Comparison of ENCODE assay signal across 9 mouse cellular contexts in the genomic region with DNA sequence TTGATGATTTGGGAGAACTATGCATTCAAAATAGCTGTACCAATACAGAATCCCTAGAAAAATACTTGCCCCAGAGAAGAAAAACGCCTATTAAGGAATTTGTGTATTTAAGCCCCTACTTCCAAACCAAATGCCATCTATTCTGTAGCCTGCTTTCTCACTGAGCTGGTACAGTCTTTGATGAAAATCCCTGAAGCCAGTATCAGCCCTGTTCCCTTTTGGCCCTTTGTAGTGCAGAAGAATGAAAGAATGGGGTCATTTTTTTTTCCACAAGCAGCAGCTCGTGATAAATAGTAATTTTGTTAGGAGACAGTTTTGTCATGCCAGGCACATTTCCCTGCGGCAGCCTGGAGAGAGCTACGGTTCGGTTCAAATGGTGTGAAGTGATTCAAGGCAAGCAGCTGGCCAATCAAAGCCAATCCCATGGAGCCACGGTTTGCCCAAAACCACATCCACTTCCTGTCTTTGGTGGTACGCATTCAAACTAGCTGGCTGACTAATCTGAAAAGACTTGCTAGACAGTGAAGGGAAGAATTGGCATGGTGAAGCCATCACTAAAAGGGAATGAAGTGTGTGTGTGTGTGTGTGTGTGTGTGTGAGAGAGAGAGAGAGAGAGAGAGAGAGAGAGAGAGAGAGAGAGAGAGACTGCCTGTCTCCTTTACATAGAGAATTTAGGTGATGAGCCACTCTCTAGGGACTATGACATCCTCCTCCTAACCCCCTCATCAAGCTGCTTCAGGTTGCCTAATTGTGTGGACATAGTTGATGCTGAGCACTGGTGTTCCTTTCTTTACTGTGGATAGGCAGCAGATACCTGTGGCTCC.
A peak's percentile ranks its signal among the peaks of the same experiment; 100 is the strongest.
DNase-seq lines count a peak whose midpoint lies in the region; ATAC-seq lines count a peak whose summit lies in the region.
"Had no signal": no experiment of that assay in that cellular context is flagged by ENCODE, and none has a peak within 500 bp of the region (broad histone marks: within the 10 kb centered on the region; RNA-seq: fewer than 3 reads in every experiment).

No protein-coding gene starts in this region.

- 55% methylated on average over 7 of the region's 7 CpGs for WGBS in midbrain, embryonic 12.5 days

- DNase-seq in retina, adult 2 months (ENCODE audit: low read depth, low spot score): peak; percentile 25
- no peak for DNase-seq in retina, embryonic 14.5 days (ENCODE audit: low spot score)
- DNase-seq in thymus, postnatal 36 days: peak; percentile 4 to 9
- no peak for DNase-seq in heart, postnatal 4 days
- no peak for DNase-seq in spleen, adult 12 weeks (ENCODE audit: low spot score)
- DNase-seq in lung, postnatal 25 days (ENCODE audit: low spot score): no peak

- peak; percentile 81 to 85 for ATAC-seq in hematopoietic stem cell, adult 5-6 weeks (replicated peaks in 1 of 2; ENCODE audit: insufficient read depth in 1 of 2, low FRiP score in 2 of 2, low TSS enrichment in 1 of 2, low read depth in 1 of 2, poor library complexity in 2 of 2, severe bottlenecking in 2 of 2)
- peak; percentile 77 for ATAC-seq in midbrain, embryonic 12.5 days (ENCODE audit: low FRiP score, low read depth)

- no peak overlapping the region for H3K4me3 ChIP-seq in midbrain, embryonic 12.5 days
- H3K4me3 ChIP-seq: limb, embryonic 13.5 days had no signal

- no peak overlapping the region for H3K4me2 ChIP-seq in midbrain, embryonic 12.5 days (replicated peaks)
- H3K4me2 ChIP-seq: limb, embryonic 13.5 days had no signal

- no peak overlapping the region for H3K9ac ChIP-seq in midbrain, embryonic 12.5 days (replicated peaks)
- H3K9ac ChIP-seq: limb, embryonic 13.5 days had no signal

- H3K27ac ChIP-seq in midbrain, embryonic 12.5 days (replicated peaks): peak overlapping the region; percentile 54
- H3K27ac ChIP-seq: limb, embryonic 13.5 days had no signal

- peaks cover 11% of the 10 kb centered on the region; the same call in 1 of the 2 replicates for H3K4me1 ChIP-seq in midbrain, embryonic 12.5 days
- H3K4me1 ChIP-seq: limb, embryonic 13.5 days had no signal

- H3K9me3 ChIP-seq in midbrain, embryonic 12.5 days: no peaks in the 10 kb centered on the region
- H3K9me3 ChIP-seq: limb, embryonic 13.5 days had no signal

- H3K36me3 ChIP-seq in midbrain, embryonic 12.5 days: no peaks in the 10 kb centered on the region
- H3K36me3 ChIP-seq: limb, embryonic 13.5 days had no signal

- peaks cover 30% of the 10 kb centered on the region; the same call in 1 of the 2 replicates for H3K27me3 ChIP-seq in midbrain, embryonic 12.5 days

Comparison
In these comparisons a context has a peak if more than half of its experiments do, and no peak if none do; other contexts are left out.
1. DNase-seq: peak in retina, adult 2 months (single experiment) and thymus, postnatal 36 days (2 of 2); none in retina, embryonic 14.5 days (single experiment), heart, postnatal 4 days (single experiment), spleen, adult 12 weeks (single experiment) and lung, postnatal 25 days (single experiment).